Mouse (Mus musculus) bone marrow macrophage, adult 2 months (primary cell): ENCODE measurements around the gene Dnah17.

Experiments
- CTCF ChIP-seq: IDR thresholded peaks from 2 replicates; pipeline ENCODE4 v1.5.1; 2012; ENCODE audit warnings: low read depth, mild to moderate bottlenecking, low read length, moderate library complexity
- POLR2A ChIP-seq: IDR thresholded peaks from 2 replicates; pipeline ENCODE4 v1.6.1; 2012; ENCODE audit warnings: mild to moderate bottlenecking, low read depth, low read length, borderline replicate concordance

DNA sequence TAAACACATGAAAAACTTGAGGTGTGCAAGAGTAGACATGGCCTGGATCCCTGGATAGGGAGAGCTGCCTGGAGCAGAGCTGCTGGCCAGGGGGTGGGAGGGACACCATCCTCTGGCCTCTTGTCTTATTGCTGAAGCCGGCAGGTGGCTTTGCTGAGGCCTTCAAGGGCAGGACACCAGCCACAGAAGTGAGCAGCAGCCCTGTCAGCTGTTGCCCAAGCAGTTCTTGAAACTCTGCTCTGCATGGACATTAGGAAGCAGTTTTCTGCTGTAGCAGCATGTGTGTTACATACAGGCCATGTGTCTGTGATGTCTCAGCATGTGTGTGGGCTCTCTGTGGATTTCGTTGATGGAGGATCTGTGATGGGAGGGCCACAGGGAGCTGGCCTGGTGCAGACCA is 117.1 kb downstream of the Dnah17 start:
- TF ChIP-seq CTCF (no peak), POLR2A (no peak)
